Mouse (Mus musculus) stomach, postnatal 0 days (tissue): ENCODE measurements at regions not wholly inside any gene's neighbourhood (a gene's known extent, or its start where the extent isn't known, plus 50 kb on each side); places are given as distances from the start of the nearest gene placed in this dataset.

Experiments
- CTCF ChIP-seq: IDR thresholded peaks from 2 replicates; pipeline ENCODE4 v1.5.1; 2016; ENCODE audit warnings: antibody characterized with exemption, low read depth, mild to moderate bottlenecking, moderate library complexity
- EP300 ChIP-seq: optimal IDR thresholded peaks from 2 replicates; pipeline ENCODE3; 2016; ENCODE audit warnings: antibody characterized with exemption

DNA sequence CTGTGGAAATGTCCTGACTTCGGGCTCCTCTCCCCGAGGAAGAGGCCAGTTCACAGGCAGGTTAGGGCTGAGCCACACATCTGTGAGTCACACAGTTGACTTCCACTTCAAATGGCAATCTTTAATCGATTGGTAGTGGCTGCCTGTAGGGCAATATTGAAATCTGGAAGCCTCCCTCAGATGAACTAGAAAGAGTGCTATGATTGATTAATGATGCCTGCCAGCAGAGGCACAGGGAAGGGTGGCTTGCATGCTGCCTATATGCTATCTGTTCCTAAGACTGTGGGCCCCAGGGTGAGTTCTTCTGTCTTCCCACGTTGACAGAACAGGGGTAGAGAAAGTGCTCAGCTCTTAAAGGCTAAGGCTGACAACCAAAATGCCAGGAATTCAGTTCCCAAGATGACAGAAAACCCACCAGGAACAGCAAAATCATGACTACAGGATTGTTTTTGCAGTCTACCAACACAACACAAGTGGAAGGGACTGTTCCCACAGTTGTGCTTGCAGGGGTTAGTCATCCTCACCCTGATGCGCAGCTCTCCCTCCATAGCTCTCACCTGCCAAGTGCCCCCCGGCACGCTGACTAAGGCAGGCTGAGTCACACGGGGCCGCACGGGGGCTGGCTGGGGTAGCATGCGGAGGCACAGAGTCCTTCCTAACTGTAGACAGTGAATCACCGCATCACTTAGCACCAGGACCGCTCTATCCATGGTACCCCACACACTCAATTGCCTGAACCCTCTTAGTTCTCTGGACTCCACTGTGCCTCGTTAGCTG is 81.4 kb upstream of the Smad3 start:
- TF ChIP-seq CTCF (no peak), EP300 (no peak)
